Mouse (Mus musculus) liver, postnatal 0 days (tissue): ENCODE results near the gene Olfr1170. TPM values are rescaled to one million over a fixed set of nuclear protein-coding genes. Genes with fewer than 3 reads are reported as not detected.

Source experiments
- ATAC-seq: fragments of 200-750 bp; cut with Nextera tagmentation; 2 replicates; pipeline ENCODE4 v1.8.0; 2017; ENCODE audit warnings: mild to moderate bottlenecking, moderate library complexity
- DNase-seq: peaks from one replicate; pipeline ENCODE4 v3.0.0-alpha.2; 2016
- H3K27ac ChIP-seq: fragments of 300-500 bp; sonication (generic); 2 replicates; pipeline ENCODE4 v1.5.1; 2014; ENCODE audit warnings: antibody characterized with exemption, moderate library complexity, mild to moderate bottlenecking, low read depth
- H3K27me3 ChIP-seq: fragments of 300-500 bp; sonication (generic); 2 replicates; pipeline ENCODE4 v1.6.1; 2014; ENCODE audit warnings: low read length, control low read depth, mixed read lengths; ENCODE audit not compliant: insufficient read depth
- H3K36me3 ChIP-seq: fragments of 300-500 bp; sonication (generic); replicated peaks from 2 replicates; pipeline ENCODE4 v1.6.1; 2014; ENCODE audit warnings: mild to moderate bottlenecking, control low read depth, low read length, moderate library complexity, mixed read lengths; ENCODE audit not compliant: insufficient read depth
- H3K4me1 ChIP-seq: fragments of 300-500 bp; sonication (generic); 2 replicates; pipeline ENCODE4 v1.6.1; 2014; ENCODE audit warnings: antibody characterized with exemption, mild to moderate bottlenecking, control low read depth; ENCODE audit not compliant: insufficient read depth
- H3K4me2 ChIP-seq: fragments of 300-500 bp; sonication (generic); 2 replicates; pipeline ENCODE4 v1.6.1; 2014; ENCODE audit warnings: low read depth, mild to moderate bottlenecking, low read length, moderate library complexity, mixed read lengths
- H3K4me3 ChIP-seq: fragments of 300-500 bp; sonication (generic); 2 replicates; pipeline ENCODE4 v1.5.1; 2014; ENCODE audit warnings: low read depth, low read length
- H3K9ac ChIP-seq: fragments of 300-500 bp; sonication (generic); replicated peaks from 2 replicates; pipeline ENCODE4 v1.6.1; 2014; ENCODE audit warnings: mild to moderate bottlenecking, moderate library complexity
- H3K9me3 ChIP-seq: fragments of 300-500 bp; sonication (generic); 2 replicates; pipeline ENCODE4 v1.6.1; 2016; ENCODE audit warnings: mild to moderate bottlenecking, control low read depth, low read length, mixed read lengths
- CTCF ChIP-seq: sonication (generic); IDR thresholded peaks from 2 replicates; pipeline ENCODE4 v1.5.1; 2016; ENCODE audit warnings: antibody characterized with exemption, low read depth
- EP300 ChIP-seq: IDR thresholded peaks from 2 replicates; pipeline ENCODE4 v1.6.1; 2016; ENCODE audit warnings: antibody characterized with exemption, low read depth, mild to moderate bottlenecking
- WGBS: fragments of 180-500 bp; shearing (Covaris S2); extraction: QIAGEN DNeasy Blood & Tissue Kit; methylation state at CpG from one replicate; pipeline ENCODE4 v1.1.7; 2014; ENCODE audit not compliant: insufficient replicate concordance; 5-methylcytosine and 5-hydroxymethylcytosine counted together
- polyA plus RNA-seq: library from polyadenylated mRNA; unstranded; fragments of >200 nt; fragmentation: Nextera tagmentation; extraction: Ambion mirVana; gene quantifications from 2 replicates; pipeline ENCODE4 v1.2.1, GENCODE M21; 2015

Gene Olfr1170
- polyA plus RNA-seq = not detected in 2 replicates

- Histone ChIP-seq H3K9me3 (no peaks in the 10 kb centered on the region), H3K4me2 (no peak within 1 kb of the TSS), H3K27me3 (no peaks in the 10 kb centered on the region), H3K27ac (no peak within 1 kb of the TSS), H3K4me1 (no peaks in the 10 kb centered on the region), H3K36me3 (no peaks in the 10 kb centered on the region), H3K4me3 (no peak within 1 kb of the TSS), H3K9ac (no peak within 1 kb of the TSS)
- ATAC-seq = no peak
- 77% methylated on average over 1 of the region's 1 CpGs for WGBS
- DNase-seq = no peak
- TF ChIP-seq EP300 = no peak
- no peak for TF ChIP-seq CTCF
Observed at GRCm38 (mm10) chr2:88228234-88228633, at the start of gene Olfr1170. Gene Olfr1170, minus strand, starts transcription at chr2:88228334.

- no peak for TF ChIP-seq EP300
- TF ChIP-seq CTCF = no peak
- Histone ChIP-seq H3K9ac (no peak overlapping the region), H3K27ac (no peak overlapping the region), H3K4me1 (no peaks in the 10 kb centered on the region), H3K4me3 (no peak overlapping the region), H3K4me2 (no peak overlapping the region), H3K36me3 (no peaks in the 10 kb centered on the region), H3K9me3 (no peaks in the 10 kb centered on the region), H3K27me3 (no peaks in the 10 kb centered on the region)
- ATAC-seq (no peak), DNase-seq (no peak)
- 74% methylated on average over 1 of the region's 1 CpGs for WGBS
Observed at GRCm38 (mm10) chr2:88220784-88221183, 7.3 kb downstream of the Olfr1170 start.

- H3K27ac ChIP-seq = no peak within 1 kb of the TSS
- H3K9me3 ChIP-seq = no peaks in the 10 kb centered on the region
- H3K27me3 ChIP-seq = no peaks in the 10 kb centered on the region
- H3K36me3 ChIP-seq = no peaks in the 10 kb centered on the region
- WGBS = 82% methylated on average over 2 of the region's 2 CpGs
- DNase-seq (no peak), ATAC-seq (no peak)
- H3K4me2 ChIP-seq = no peak within 1 kb of the TSS
- no peak within 1 kb of the TSS for H3K9ac ChIP-seq
- H3K4me1 ChIP-seq = no peaks in the 10 kb centered on the region
- no peak for TF ChIP-seq EP300
- no peak for TF ChIP-seq CTCF
- H3K4me3 ChIP-seq = no peak within 1 kb of the TSS
Observed at GRCm38 (mm10) chr2:88181580-88181979, 46.6 kb downstream of the Olfr1170 start, which contains the start of gene Olfr1168. Gene Olfr1168, plus strand, starts transcription at chr2:88181880.

Other genes with a start within 250 kb of the Olfr1170 start
- gene Olfr1158, start 238.2 kb downstream of the Olfr1170 start, polyA plus RNA-seq = not detected in 2 replicates
- not detected in 2 replicates for gene Olfr1160, start 220.1 kb downstream of the Olfr1170 start, polyA plus RNA-seq
- gene Olfr1161, start 205.6 kb downstream of the Olfr1170 start, polyA plus RNA-seq = not detected in 2 replicates
- not detected in 2 replicates for gene Olfr73, start 190.6 kb downstream of the Olfr1170 start, polyA plus RNA-seq
- not detected in 2 replicates for gene Olfr1162, start 177.2 kb downstream of the Olfr1170 start, polyA plus RNA-seq
- not detected in 2 replicates for gene Olfr1163, start 156.5 kb downstream of the Olfr1170 start, polyA plus RNA-seq
- not detected in 2 replicates for gene Olfr1164, start 134.4 kb downstream of the Olfr1170 start, polyA plus RNA-seq
- gene Olfr1166, start 100.1 kb downstream of the Olfr1170 start, polyA plus RNA-seq = not detected in 2 replicates
- not detected in 2 replicates for gene Olfr1167, start 73.1 kb downstream of the Olfr1170 start, polyA plus RNA-seq
- not detected in 2 replicates for gene Olfr1168, start 46.5 kb downstream of the Olfr1170 start, polyA plus RNA-seq
- gene Olfr1173, start 51.5 kb upstream of the Olfr1170 start, polyA plus RNA-seq = not detected in 2 replicates
- not detected in 2 replicates for gene Olfr1174-ps, start 86.8 kb upstream of the Olfr1170 start, polyA plus RNA-seq
- not detected in 2 replicates for gene Olfr1175-ps, start 98.9 kb upstream of the Olfr1170 start, polyA plus RNA-seq
- not detected in 2 replicates for gene Olfr1176, start 108.4 kb upstream of the Olfr1170 start, polyA plus RNA-seq
- gene Olfr1177-ps, start 118.2 kb upstream of the Olfr1170 start, polyA plus RNA-seq = not detected in 2 replicates
- gene Olfr1178, start 158.7 kb upstream of the Olfr1170 start, polyA plus RNA-seq = not detected in 2 replicates
- not detected in 2 replicates for gene Olfr1179, start 178.1 kb upstream of the Olfr1170 start, polyA plus RNA-seq
- not detected in 2 replicates for gene Olfr1180, start 190.8 kb upstream of the Olfr1170 start, polyA plus RNA-seq
- not detected in 2 replicates for gene Olfr1181, start 197.8 kb upstream of the Olfr1170 start, polyA plus RNA-seq
- not detected in 2 replicates for gene Gm13757, start 220.8 kb upstream of the Olfr1170 start, polyA plus RNA-seq
- gene Olfr1183, start 226.5 kb upstream of the Olfr1170 start, polyA plus RNA-seq = not detected in 2 replicates